Mouse (Mus musculus) heart, embryonic 14.5 days (tissue): ENCODE data around the gene Apeh. TPM values are rescaled to one million over a fixed set of nuclear protein-coding genes. Genes with fewer than 3 reads are reported as not detected.
A peak's percentile ranks its signal among the peaks of the same experiment; 100 is the strongest.

Source experiments
- ATAC-seq: fragments of 200-750 bp; cut with Nextera tagmentation; 2 replicates; pipeline ENCODE4 v1.8.0; 2017; ENCODE audit warnings: low read depth, moderate TSS enrichment; ENCODE audit not compliant: insufficient number of reproducible peaks, insufficient read depth, low FRiP score
- H3K27ac ChIP-seq, 2 experiments: fragments of 200-500 bp in 1 of 2; fragments of 300-500 bp in 1 of 2; sonication (generic) in 1 of 2; replicated peaks in 1 of 2; 2 replicates each; pipeline ENCODE4 v1.5.1; 2012 to 2014; ENCODE audit warnings: low read depth in 2 of 2, low read length in 2 of 2, control low read depth in 1 of 2, mild to moderate bottlenecking in 1 of 2, mixed read lengths in 1 of 2; ENCODE audit not compliant: control insufficient read depth in 1 of 2, insufficient read depth in 1 of 2
- H3K27me3 ChIP-seq: fragments of 300-500 bp; sonication (generic); 2 replicates; pipeline ENCODE4 v1.6.1; 2014; ENCODE audit warnings: mild to moderate bottlenecking, low read length, control low read depth; ENCODE audit not compliant: control insufficient read depth, insufficient read depth
- H3K36me3 ChIP-seq: fragments of 300-500 bp; sonication (generic); 2 replicates; pipeline ENCODE4 v1.6.1; 2014; ENCODE audit warnings: mild to moderate bottlenecking, control low read depth, low read length, mixed read lengths; ENCODE audit not compliant: control insufficient read depth, insufficient read depth
- H3K4me1 ChIP-seq, 2 experiments: fragments of 200-500 bp in 1 of 2; fragments of 300-500 bp in 1 of 2; sonication (generic) in 1 of 2; 2 replicates each; pipeline ENCODE4 v1.6.1; 2012 to 2014; ENCODE audit warnings: low read length in 2 of 2, control low read depth in 1 of 2, mixed read lengths in 1 of 2; ENCODE audit not compliant: control insufficient read depth in 2 of 2, insufficient read depth in 2 of 2
- H3K4me2 ChIP-seq: fragments of 300-500 bp; sonication (generic); 2 replicates; pipeline ENCODE4 v1.6.1; 2014; ENCODE audit warnings: mild to moderate bottlenecking, low read length
- H3K4me3 ChIP-seq, 2 experiments: fragments of 200-500 bp in 1 of 2; fragments of 300-500 bp in 1 of 2; sonication (generic) in 1 of 2; 2 replicates each; pipeline ENCODE4 v1.5.1; 2012 to 2014; ENCODE audit warnings: low read length in 2 of 2, mild to moderate bottlenecking in 2 of 2, control low read depth in 1 of 2, low read depth in 1 of 2, moderate library complexity in 1 of 2; ENCODE audit not compliant: control insufficient read depth in 1 of 2, insufficient read depth in 1 of 2
- H3K9ac ChIP-seq: fragments of 300-500 bp; sonication (generic); 2 replicates; pipeline ENCODE4 v1.6.1; 2014; ENCODE audit warnings: mild to moderate bottlenecking, low read length
- H3K9me3 ChIP-seq: fragments of 300-500 bp; sonication (generic); 2 replicates; pipeline ENCODE4 v1.6.1; 2016; ENCODE audit warnings: low read length, control low read depth; ENCODE audit not compliant: control insufficient read depth
- WGBS: fragments of 180-500 bp; shearing (Covaris S2); extraction: QIAGEN DNeasy Blood & Tissue Kit; methylation state at CpG from one replicate; pipeline ENCODE4 v1.1.7; 2014; 5-methylcytosine and 5-hydroxymethylcytosine counted together
- polyA plus RNA-seq: library from polyadenylated mRNA; unstranded; fragments of >200 nt; fragmentation: Nextera tagmentation; extraction: Ambion mirVana; gene quantifications from 2 replicates; pipeline ENCODE4 v1.2.1, GENCODE M21; 2014

Apeh gene
- polyA plus RNA-seq, 1 experiment from 2014 or later: 48.7 TPM

DNA sequence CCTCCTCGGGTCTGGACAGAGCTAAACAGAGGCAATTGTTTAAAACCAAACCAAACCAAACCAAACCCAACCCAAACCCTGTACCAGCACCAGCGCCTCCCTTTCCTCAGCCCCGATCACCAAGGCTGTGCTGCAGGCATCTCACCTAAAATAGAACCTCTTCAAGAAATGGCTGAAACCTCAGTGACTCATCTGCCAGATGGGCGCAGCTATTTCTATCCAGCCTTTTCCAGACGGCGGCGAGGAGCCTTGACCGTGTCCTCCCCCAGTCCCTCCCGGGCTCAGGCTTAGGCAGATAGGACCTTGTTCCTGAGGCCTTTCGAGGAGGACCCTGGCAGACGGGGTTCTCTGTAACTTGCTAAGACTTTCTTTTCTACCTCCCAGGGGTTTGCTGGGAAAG, 33.8 kb upstream of the Apeh start:
- Histone ChIP-seq H3K4me3 (no peak overlapping the region), H3K9ac (no peak overlapping the region), H3K4me2 (no peak overlapping the region), H3K27me3 (no peaks in the 10 kb centered on the region), H3K27ac (no peak overlapping the region), H3K36me3 (no peaks in the 10 kb centered on the region), H3K9me3 (no peaks in the 10 kb centered on the region), H3K4me1 (no peaks in the 10 kb centered on the region; a peak in 1 of 4 replicates)
- ATAC-seq: no peak
- WGBS: 61% methylated on average over 11 of the region's 11 CpGs

DNA sequence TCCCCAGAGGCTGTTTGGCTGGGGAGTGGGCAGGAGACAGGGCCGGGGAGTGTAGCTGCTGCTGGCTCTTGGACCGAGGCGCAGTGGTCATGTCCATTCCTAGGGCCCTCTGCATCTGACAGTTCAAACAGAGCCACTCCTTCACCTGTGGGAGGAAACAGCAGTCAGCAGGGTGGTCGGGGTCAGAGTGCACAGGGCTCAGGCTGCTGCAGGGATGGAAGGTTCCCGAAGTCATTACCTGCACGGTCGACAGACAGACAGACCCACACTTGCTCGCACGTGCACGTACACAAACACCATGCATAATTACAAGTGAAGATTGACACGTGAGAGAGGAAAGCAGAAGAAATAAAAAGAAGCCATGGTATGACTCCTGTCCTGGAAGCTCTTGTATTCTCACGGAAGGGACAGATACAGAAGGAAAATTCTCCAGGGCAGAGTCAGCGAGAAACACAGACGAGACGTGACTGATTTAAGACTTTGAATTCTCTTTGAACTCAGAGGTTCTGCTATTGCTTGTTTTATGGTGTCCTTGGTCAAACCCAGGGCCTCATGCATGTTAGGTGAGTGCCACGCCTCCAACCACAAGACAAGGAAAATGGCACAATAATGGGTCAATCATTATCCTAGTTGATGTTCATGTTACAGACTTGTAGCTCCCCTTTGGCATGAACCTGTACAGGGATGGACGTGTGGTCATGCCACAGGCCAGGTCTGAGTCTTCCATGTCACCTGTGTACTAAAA, 32.2 kb upstream of the Apeh start:
- Histone ChIP-seq H3K27me3 (no peaks in the 10 kb centered on the region), H3K4me2 (no peak overlapping the region), H3K4me1 (no peaks in the 10 kb centered on the region; a peak in 1 of 4 replicates), H3K4me3 (no peak overlapping the region), H3K9ac (no peak overlapping the region), H3K9me3 (no peaks in the 10 kb centered on the region), H3K27ac (no peak overlapping the region), H3K36me3 (no peaks in the 10 kb centered on the region)
- ATAC-seq: no peak
- WGBS: 86% methylated on average over 17 of the region's 17 CpGs

DNA sequence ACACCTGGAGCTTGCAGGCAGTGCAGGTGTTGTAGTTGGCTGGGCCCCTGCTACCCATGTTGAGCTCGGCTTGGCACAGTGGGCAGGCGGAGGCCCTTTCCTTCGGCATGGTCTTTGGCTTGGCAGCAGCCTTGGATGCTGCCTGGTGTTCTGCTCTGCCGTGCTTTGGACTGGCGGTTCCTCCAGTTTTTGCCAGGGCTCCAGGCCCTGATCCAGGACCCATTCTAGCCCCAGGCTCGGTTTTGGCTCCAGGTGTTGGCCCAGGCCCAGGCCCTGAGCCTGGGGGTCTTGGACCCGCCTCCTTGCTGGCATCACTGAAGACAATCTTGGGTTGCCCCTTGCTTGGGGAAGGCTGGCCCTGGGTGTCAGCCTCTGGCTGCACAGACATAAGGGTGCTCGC, 31.3 kb upstream of the Apeh start:
- H3K4me2 ChIP-seq: no peak overlapping the region
- no peak overlapping the region for H3K4me3 ChIP-seq
- no peaks in the 10 kb centered on the region for H3K9me3 ChIP-seq
- no peaks in the 10 kb centered on the region for H3K27me3 ChIP-seq
- H3K9ac ChIP-seq: no peak overlapping the region
- peaks cover 0 to 1% of the 10 kb centered on the region in 2 experiments; a peak in 3 of 4 replicates for H3K4me1 ChIP-seq
- H3K27ac ChIP-seq: no peak overlapping the region
- ATAC-seq: no peak
- 90% methylated on average over 8 of the region's 8 CpGs for WGBS
- no peaks in the 10 kb centered on the region for H3K36me3 ChIP-seq

DNA sequence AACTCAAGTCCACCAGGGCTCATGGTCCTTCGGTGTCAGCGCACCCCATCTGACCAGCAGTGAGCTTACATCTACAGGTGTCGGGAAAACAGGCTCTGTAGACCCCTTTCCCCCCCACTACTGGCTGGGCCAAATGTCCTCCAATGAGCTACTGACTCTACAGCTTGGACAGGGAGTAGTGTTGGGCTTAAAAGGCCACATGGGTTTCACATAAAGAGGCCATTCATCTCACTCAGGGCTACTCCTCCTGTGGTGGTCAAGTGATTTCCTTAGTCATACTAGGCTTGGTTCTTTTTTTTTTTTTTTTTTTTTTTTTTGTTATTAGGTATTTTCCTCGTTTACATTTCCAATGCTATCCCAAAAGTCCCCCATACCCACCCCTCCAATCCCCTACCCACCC, 29.5 kb upstream of the Apeh start:
- no peak overlapping the region for H3K4me2 ChIP-seq
- 84% methylated on average over 4 of the region's 4 CpGs for WGBS
- no peaks in the 10 kb centered on the region for H3K36me3 ChIP-seq
- ATAC-seq: no peak
- H3K4me1 ChIP-seq: peaks cover 13 to 16% of the 10 kb centered on the region in 2 experiments
- no peaks in the 10 kb centered on the region for H3K9me3 ChIP-seq
- H3K9ac ChIP-seq: no peak overlapping the region
- no peak overlapping the region for H3K4me3 ChIP-seq
- H3K27me3 ChIP-seq: no peaks in the 10 kb centered on the region
- no peak overlapping the region for H3K27ac ChIP-seq

DNA sequence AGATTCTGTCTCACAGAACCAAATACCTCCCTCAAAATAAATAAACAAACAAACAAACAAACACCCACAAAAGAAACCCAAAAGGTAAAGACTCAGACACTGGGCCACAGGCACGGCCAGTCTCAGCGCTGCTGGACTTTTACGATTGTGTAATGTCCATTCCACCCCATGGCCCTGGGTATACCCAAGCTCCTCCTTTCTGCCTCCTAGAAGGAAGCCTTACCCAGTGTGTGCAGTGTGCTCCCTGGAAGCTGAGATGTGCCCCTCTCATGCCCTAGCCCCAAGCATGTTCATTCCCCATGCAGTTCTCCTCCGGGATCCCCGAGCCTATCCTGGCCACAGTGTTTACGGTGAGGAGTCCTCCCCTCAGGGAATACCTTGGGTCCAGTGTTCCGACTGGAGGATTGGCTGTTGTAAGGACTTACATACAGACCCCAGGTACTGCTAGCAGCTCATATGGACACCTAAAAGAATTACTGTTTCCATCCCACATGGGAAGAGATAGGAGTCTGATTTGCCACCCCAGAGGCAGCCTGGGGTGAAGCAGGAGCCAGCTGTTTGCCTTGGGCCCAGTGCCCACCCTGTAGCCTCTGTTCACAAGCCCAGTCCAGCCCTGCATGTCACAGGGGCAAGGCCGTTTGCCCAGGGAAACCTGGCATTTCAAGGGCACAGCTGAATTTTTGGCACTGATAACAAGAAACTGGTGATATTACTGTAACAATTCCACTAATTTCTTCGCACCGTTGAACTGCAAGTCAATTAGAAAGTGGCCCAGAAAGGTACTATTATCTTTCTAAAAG, 27.0 kb upstream of the Apeh start:
- H3K9me3 ChIP-seq: no peaks in the 10 kb centered on the region
- H3K27ac ChIP-seq: no peak overlapping the region
- H3K4me3 ChIP-seq: no peak overlapping the region
- H3K36me3 ChIP-seq: no peaks in the 10 kb centered on the region
- no peak overlapping the region for H3K4me2 ChIP-seq
- H3K9ac ChIP-seq: no peak overlapping the region
- peaks cover 13 to 16% of the 10 kb centered on the region in 2 experiments for H3K4me1 ChIP-seq
- H3K27me3 ChIP-seq: no peaks in the 10 kb centered on the region
- ATAC-seq: no peak
- 87% methylated on average over 10 of the region's 10 CpGs for WGBS

DNA sequence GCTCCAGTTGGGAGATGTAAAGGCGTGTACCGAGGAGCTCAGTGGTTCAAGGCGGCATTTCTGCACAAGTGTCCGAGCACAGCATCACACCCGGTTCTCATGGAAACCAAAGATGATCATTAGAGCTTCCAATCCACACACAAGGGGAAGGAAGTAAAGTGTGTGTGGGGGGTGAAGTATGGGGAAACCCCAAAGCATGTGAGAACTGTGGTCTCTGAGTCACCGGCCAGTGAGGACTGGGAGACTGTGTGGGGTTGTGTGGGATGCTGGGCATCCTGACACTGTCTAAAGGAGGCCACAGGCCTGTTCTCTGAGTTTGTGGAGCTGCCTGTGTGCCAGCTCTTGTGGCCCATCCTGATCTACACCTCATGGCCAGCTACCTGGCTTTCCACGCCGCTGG, 26.3 kb upstream of the Apeh start:
- H3K4me3 ChIP-seq: no peak overlapping the region
- H3K27ac ChIP-seq: peak overlapping the region in 1 of 2 experiments; percentile 85; a peak in 1 of 4 replicates
- H3K9me3 ChIP-seq: no peaks in the 10 kb centered on the region
- WGBS: 88% methylated on average over 8 of the region's 8 CpGs
- peaks cover 13 to 16% of the 10 kb centered on the region in 2 experiments for H3K4me1 ChIP-seq
- no peak overlapping the region for H3K4me2 ChIP-seq
- H3K36me3 ChIP-seq: no peaks in the 10 kb centered on the region
- no peak for ATAC-seq
- 0 out of 2 replicates have a peak, but pooled peaks cover 4% of the 10 kb centered on the region for H3K27me3 ChIP-seq
- no peak overlapping the region for H3K9ac ChIP-seq

DNA sequence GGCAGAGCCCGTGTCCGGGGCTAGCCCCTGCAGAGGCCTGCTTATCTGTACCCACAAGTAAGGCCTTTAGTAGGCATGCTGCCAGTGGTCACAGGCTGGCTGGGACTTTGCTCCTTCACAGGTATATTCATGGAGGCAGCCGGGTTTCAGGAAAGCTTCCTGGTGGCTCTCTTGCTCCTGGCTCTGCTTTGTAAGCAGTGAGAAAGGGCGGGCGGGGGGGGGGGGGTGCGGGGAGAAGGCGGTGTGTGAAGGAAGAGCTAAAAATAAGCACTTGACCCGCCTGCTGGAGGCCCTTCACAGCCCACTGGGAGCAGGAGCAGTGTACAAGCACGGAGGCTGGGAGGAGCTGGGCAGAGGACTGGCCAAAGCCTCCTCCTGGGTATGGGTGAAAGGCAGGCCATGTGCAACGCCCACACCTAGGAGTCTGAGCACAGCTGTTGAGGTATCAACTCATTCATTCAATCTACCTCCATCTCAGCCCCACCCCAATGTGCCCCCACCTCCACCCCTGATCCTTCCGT, 25.5 kb upstream of the Apeh start:
- H3K9ac ChIP-seq: peak overlapping the region; percentile 51; the same call in 1 of the 2 replicates
- no peak overlapping the region for H3K4me3 ChIP-seq
- peaks cover 6% of the 10 kb centered on the region; the same call in 1 of the 2 replicates for H3K27me3 ChIP-seq
- peak overlapping the region; percentile 11 for H3K4me2 ChIP-seq
- peak; percentile 79 for ATAC-seq
- 10% methylated on average over 7 of the region's 11 CpGs for WGBS
- no peaks in the 10 kb centered on the region for H3K9me3 ChIP-seq
- peaks cover 13 to 16% of the 10 kb centered on the region in 2 experiments for H3K4me1 ChIP-seq
- no peaks in the 10 kb centered on the region for H3K36me3 ChIP-seq
- H3K27ac ChIP-seq: peak overlapping the region; percentile 85 to 86
